Mouse (Mus musculus): ENCODE data around the gene Ubxn4.

DNA sequence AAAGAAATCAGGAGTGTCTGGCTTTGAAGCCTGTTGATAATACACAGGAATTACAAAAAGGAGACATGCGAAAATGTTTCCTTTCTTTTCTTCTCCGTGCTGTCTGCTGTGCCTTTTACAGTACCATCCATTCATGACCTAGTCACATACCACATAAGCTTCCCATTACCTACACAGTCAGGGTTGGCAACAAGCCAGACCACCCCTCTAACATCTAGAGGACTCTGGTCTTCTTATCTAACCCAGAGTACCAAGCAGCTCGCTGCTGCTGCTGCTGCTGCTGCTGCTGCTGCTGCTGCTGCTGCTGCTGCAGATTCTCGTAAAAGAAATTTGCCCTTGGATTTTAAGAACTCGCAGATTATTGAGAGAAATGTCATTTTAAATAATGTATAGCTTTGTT lies 30.5 kb upstream of the Ubxn4 start:
- TF ChIP-seq CTCF (IDR thresholded peaks at IDR 0.05): no peak
- no peak for TF ChIP-seq EP300 (IDR thresholded peaks at IDR 0.05)

Measured in lung, postnatal 0 days (tissue).